ENCODE assay signal across 8 mouse cellular contexts in the genomic region with DNA sequence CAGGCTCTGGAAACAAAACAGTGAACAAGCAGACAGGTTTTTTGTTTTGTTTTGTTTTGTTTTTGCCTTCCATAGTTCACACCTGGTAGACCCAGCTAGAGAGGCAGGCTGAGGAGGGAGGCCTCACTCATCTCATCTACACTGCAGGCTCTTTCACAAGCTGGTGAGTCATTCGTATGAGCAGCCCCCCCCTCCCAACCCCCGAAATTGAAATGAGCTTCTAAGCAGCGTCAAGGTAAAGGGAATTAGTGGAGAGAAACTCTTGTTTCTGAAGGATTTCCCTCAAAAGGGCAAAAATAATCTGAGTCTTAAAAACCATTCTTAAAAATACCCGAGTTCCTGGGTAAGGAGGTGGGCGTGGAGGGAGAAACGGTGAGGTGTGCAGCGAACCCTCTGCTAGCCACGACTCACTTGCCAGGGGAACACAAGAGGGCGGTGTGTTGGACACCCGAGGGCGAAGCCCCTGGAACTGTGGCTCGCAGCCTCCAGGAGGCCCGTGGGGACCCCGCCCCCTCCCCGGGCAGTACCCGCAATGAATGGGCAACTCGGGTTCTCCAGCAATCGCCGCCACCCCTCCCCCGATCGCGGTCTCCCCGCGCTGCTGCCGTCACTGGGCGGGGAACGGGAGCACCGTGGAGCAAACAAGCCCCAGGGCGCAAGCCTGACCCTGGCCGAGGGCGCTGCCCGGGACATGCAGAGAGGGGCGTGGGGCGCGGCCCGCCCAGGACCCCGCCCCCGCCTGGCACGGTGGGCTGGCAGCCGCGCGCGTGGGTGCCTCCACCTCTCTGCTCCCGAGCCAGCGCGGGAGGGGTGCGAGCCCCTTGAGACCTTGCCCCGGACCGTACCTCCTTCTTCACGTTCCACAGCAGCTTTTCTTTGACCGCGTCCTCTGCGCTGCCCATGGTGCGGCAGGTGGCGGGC. TPM values are rescaled to one million over a fixed set of nuclear protein-coding genes. Genes with fewer than 3 reads are reported as not detected.
DNase-seq lines count a peak whose midpoint lies in the region; ATAC-seq and TF ChIP-seq lines count a peak whose summit lies in the region.

No protein-coding gene starts in this region.

- H3K4me1 ChIP-seq in embryonic facial prominence, embryonic 10.5 days, result peaks cover 25% of the 10 kb centered on the region
- peaks cover 2% of the 10 kb centered on the region for H3K4me1 ChIP-seq in heart, adult 2 months (ENCODE audit: control insufficient read depth, insufficient read depth, low read length)
- H3K4me1 ChIP-seq in limb, embryonic 15.5 days, result peaks cover 27% of the 10 kb centered on the region
- peaks cover 25% of the 10 kb centered on the region for H3K4me1 ChIP-seq in midbrain, embryonic 16.5 days (ENCODE audit: control insufficient read depth, insufficient read depth, low read length)

- H3K4me2 ChIP-seq in limb, embryonic 15.5 days, result peak overlapping the region; percentile 98
- H3K4me2 ChIP-seq in midbrain, embryonic 16.5 days (ENCODE audit: low read length), result peak overlapping the region; percentile 93

- TF ChIP-seq CTCF in heart, adult 2 months (IDR thresholded peaks at IDR 0.05), result peak; percentile 55

- peak overlapping the region; percentile 88 for H3K27ac ChIP-seq in embryonic facial prominence, embryonic 10.5 days (replicated peaks)
- peak overlapping the region; percentile 72 for H3K27ac ChIP-seq in heart, adult 2 months
- peak overlapping the region; percentile 85 for H3K27ac ChIP-seq in limb, embryonic 15.5 days
- peak overlapping the region; percentile 95 for H3K27ac ChIP-seq in midbrain, embryonic 16.5 days (ENCODE audit: low read length)

- H3K27me3 ChIP-seq in embryonic facial prominence, embryonic 10.5 days (replicated peaks; ENCODE audit: low read depth, poor library complexity, severe bottlenecking), result no peaks in the 10 kb centered on the region
- no peaks in the 10 kb centered on the region for H3K27me3 ChIP-seq in heart, adult 2 months (ENCODE audit: control insufficient read depth, insufficient read depth, low read length)
- H3K27me3 ChIP-seq in limb, embryonic 15.5 days, result no peaks in the 10 kb centered on the region
- no peaks in the 10 kb centered on the region for H3K27me3 ChIP-seq in midbrain, embryonic 16.5 days (ENCODE audit: control insufficient read depth, insufficient read depth, low read depth, low read length)

- no peaks in the 10 kb centered on the region for H3K9me3 ChIP-seq in embryonic facial prominence, embryonic 10.5 days
- H3K9me3 ChIP-seq in limb, embryonic 15.5 days, result no peaks in the 10 kb centered on the region
- no peaks in the 10 kb centered on the region for H3K9me3 ChIP-seq in midbrain, embryonic 16.5 days (replicated peaks; ENCODE audit: control insufficient read depth, low read length, poor library complexity, severe bottlenecking)

- no peak for TF ChIP-seq EP300 in heart, adult 2 months (IDR thresholded peaks at IDR 0.05; ENCODE audit: insufficient read depth, low read depth, low read length)

- WGBS in embryonic facial prominence, embryonic 10.5 days, result 2% methylated on average over 55 of the region's 55 CpGs
- WGBS in heart, adult 2 months, result 1% methylated on average over 49 of the region's 55 CpGs
- WGBS in limb, embryonic 15.5 days, result under 1% methylated on average over 46 of the region's 55 CpGs
- 1% methylated on average over 37 of the region's 55 CpGs for WGBS in midbrain, embryonic 16.5 days

- no peak for TF ChIP-seq POLR2A in heart, adult 2 months (IDR thresholded peaks at IDR 0.05; ENCODE audit: insufficient read depth, low read depth, low read length)

- H3K4me3 ChIP-seq in embryonic facial prominence, embryonic 10.5 days, result peak overlapping the region; percentile 93
- H3K4me3 ChIP-seq in heart, adult 2 months, result peak overlapping the region; percentile 95
- peak overlapping the region; percentile 87 for H3K4me3 ChIP-seq in limb, embryonic 15.5 days
- peak overlapping the region; percentile 91 for H3K4me3 ChIP-seq in midbrain, embryonic 16.5 days (ENCODE audit: low read depth, low read length)

- DNase-seq in 3134 (ENCODE audit: extremely low read depth, insufficient read length, low spot score), result peak; percentile 95
- peak; percentile 86 for DNase-seq in adrenal gland, postnatal 10 days
- DNase-seq in embryonic facial prominence, embryonic 10.5 days (ENCODE audit: low spot score), result peak; percentile 72
- DNase-seq in heart, adult 2 months, result peak; percentile 74 to 77
- DNase-seq in kidney, adult 8-10 months, result peak; percentile 63 to 68
- peak; percentile 16 to 36 for DNase-seq in spleen, postnatal 14 days (ENCODE audit: low spot score in 2 of 2)

- peak; percentile 36; the same call in 1 of the 2 replicates for ATAC-seq in limb, embryonic 15.5 days (ENCODE audit: insufficient number of reproducible peaks, low FRiP score, low TSS enrichment, low read depth)
- ATAC-seq in midbrain, embryonic 16.5 days, result peak; percentile 52

- H3K79me2 ChIP-seq in heart, adult 2 months (replicated peaks; ENCODE audit: control insufficient read depth, insufficient read depth, low read length), result no peaks in the 10 kb centered on the region; the same call in none of the 2 replicates

- intact Hi-C loops in heart, adult 2 months (cut with DNase I), result no loop called here

- H3K9ac ChIP-seq in heart, adult 2 months (ENCODE audit: low read depth, low read length), result peak overlapping the region; percentile 91
- H3K9ac ChIP-seq in limb, embryonic 15.5 days, result peak overlapping the region; percentile 75
- H3K9ac ChIP-seq in midbrain, embryonic 16.5 days (ENCODE audit: low read depth, low read length), result peak overlapping the region; percentile 89

- peaks cover 25% of the 10 kb centered on the region for H3K36me3 ChIP-seq in embryonic facial prominence, embryonic 10.5 days (replicated peaks)
- no peaks in the 10 kb centered on the region for H3K36me3 ChIP-seq in heart, adult 2 months (ENCODE audit: control insufficient read depth, insufficient read depth, low read length)
- H3K36me3 ChIP-seq in limb, embryonic 15.5 days, result peaks cover 17% of the 10 kb centered on the region
- peaks cover 7% of the 10 kb centered on the region; the same call in 1 of the 2 replicates for H3K36me3 ChIP-seq in midbrain, embryonic 16.5 days (ENCODE audit: control insufficient read depth, insufficient read depth, low read length)

RNA-seq across cellular contexts. Expression of gene Sgsm2, which starts 0.6 kb away (rescaled TPM):
- total RNA-seq in adrenal gland, postnatal 10 days (2021), result 10 to 100 TPM; 18.3 to 25.3 TPM
- 4.4 and 4.7 TPM in 2 replicates for polyA plus RNA-seq in embryonic facial prominence, embryonic 10.5 days (2016; fragmentation: Nextera tagmentation; extraction: Ambion mirVana)
- total RNA-seq in heart, adult 2 months (2021), result 1 to 10 TPM; 5.1 to 5.3 TPM
- polyA plus RNA-seq in heart, adult 2 months (2012; rRNA removed), result 8.3 and 10.2 TPM in 2 replicates
- polyA plus RNA-seq in limb, embryonic 15.5 days (2015; fragmentation: Nextera tagmentation; extraction: Ambion mirVana), result 5.8 and 6.6 TPM in 2 replicates
- polyA plus RNA-seq in midbrain, embryonic 16.5 days (2015; fragmentation: Nextera tagmentation; extraction: Ambion mirVana), result 30.3 and 31.8 TPM in 2 replicates

RNA-seq across cellular contexts. Expression of gene Tsr1, which starts 1.6 kb away (rescaled TPM):
- 10 to 100 TPM; 34.6 to 39.2 TPM for total RNA-seq in adrenal gland, postnatal 10 days (2021)
- polyA plus RNA-seq in embryonic facial prominence, embryonic 10.5 days (2016; fragmentation: Nextera tagmentation; extraction: Ambion mirVana), result 52.9 and 59.4 TPM in 2 replicates
- total RNA-seq in heart, adult 2 months (2021), result 10 to 100 TPM; 17.7 to 18.5 TPM
- 7.3 and 8.8 TPM in 2 replicates for polyA plus RNA-seq in heart, adult 2 months (2012; rRNA removed)
- polyA plus RNA-seq in limb, embryonic 15.5 days (2015; fragmentation: Nextera tagmentation; extraction: Ambion mirVana), result 45.4 and 46.6 TPM in 2 replicates
- 27.6 and 30.2 TPM in 2 replicates for polyA plus RNA-seq in midbrain, embryonic 16.5 days (2015; fragmentation: Nextera tagmentation; extraction: Ambion mirVana)

RNA-seq across cellular contexts. Expression of gene Smg6, which starts 29.4 kb away (rescaled TPM):
- 10 to 100 TPM; 20.1 to 27.5 TPM for total RNA-seq in adrenal gland, postnatal 10 days (2021)
- 19.5 and 21.0 TPM in 2 replicates for polyA plus RNA-seq in embryonic facial prominence, embryonic 10.5 days (2016; fragmentation: Nextera tagmentation; extraction: Ambion mirVana)
- 10 to 100 TPM; 17.8 to 19.5 TPM for total RNA-seq in heart, adult 2 months (2021)
- 18.1 and 26.5 TPM in 2 replicates for polyA plus RNA-seq in heart, adult 2 months (2012; rRNA removed)
- 14.6 and 17.6 TPM in 2 replicates for polyA plus RNA-seq in limb, embryonic 15.5 days (2015; fragmentation: Nextera tagmentation; extraction: Ambion mirVana)
- 14.6 and 17.4 TPM in 2 replicates for polyA plus RNA-seq in midbrain, embryonic 16.5 days (2015; fragmentation: Nextera tagmentation; extraction: Ambion mirVana)

RNA-seq across cellular contexts. Expression of gene Srr, which starts 29.5 kb away (rescaled TPM):
- total RNA-seq in adrenal gland, postnatal 10 days (2021), result 10 to 100 TPM; 46.4 to 52.7 TPM
- 15.4 and 17.7 TPM in 2 replicates for polyA plus RNA-seq in embryonic facial prominence, embryonic 10.5 days (2016; fragmentation: Nextera tagmentation; extraction: Ambion mirVana)
- total RNA-seq in heart, adult 2 months (2021), result 10 to 100 TPM; 24.1 to 31.7 TPM
- polyA plus RNA-seq in heart, adult 2 months (2012; rRNA removed), result 12.6 and 25.1 TPM in 2 replicates
- 29.1 and 29.4 TPM in 2 replicates for polyA plus RNA-seq in limb, embryonic 15.5 days (2015; fragmentation: Nextera tagmentation; extraction: Ambion mirVana)
- 40.9 and 44.2 TPM in 2 replicates for polyA plus RNA-seq in midbrain, embryonic 16.5 days (2015; fragmentation: Nextera tagmentation; extraction: Ambion mirVana)

Comparison
In these comparisons a context has a peak if more than half of its experiments do, and no peak if none do; other contexts are left out.
1. Peak in every context shown above with its lines: DNase-seq, ATAC-seq, H3K4me3 ChIP-seq and H3K27ac ChIP-seq.
2. DNase-seq: peak in every context shown above with its lines; median percentile 95 in 3134; 86 in adrenal gland, postnatal 10 days; 76 in heart, adult 2 months; 72 in embryonic facial prominence, embryonic 10.5 days; 66 in kidney, adult 8-10 months; 26 in spleen, postnatal 14 days.